Mouse (Mus musculus): ENCODE measurements around the gene Zfp607b.

Gene Zfp607b

GRCm38 (mm10) chr7:27688815-27689612 is at the start of gene Zfp607b:
TSS of gene Zfp607b (plus strand) at chr7:27689340.
- peak; percentile 65 to 91 for DNase-seq (ENCODE audit: low spot score in 2 of 2)

GRCm38 (mm10) chr7:27644471-27644870 is 44.7 kb upstream of the Zfp607b start:
- DNase-seq (ENCODE audit: low spot score in 2 of 2), result no peak

- DNase-seq (ENCODE audit: low spot score in 2 of 2), result no peak
Observed at GRCm38 (mm10) chr7:27646516-27646915, 42.6 kb upstream of the Zfp607b start.

GRCm38 (mm10) chr7:27647281-27648002 is 41.7 kb upstream of the Zfp607b start:
- DNase-seq (ENCODE audit: low spot score in 2 of 2), result no peak

- DNase-seq (ENCODE audit: low spot score in 2 of 2), result no peak
Observed at GRCm38 (mm10) chr7:27649723-27650122, 39.4 kb upstream of the Zfp607b start.

- peak; percentile 47 to 78 for DNase-seq (ENCODE audit: low spot score in 2 of 2)
Observed at GRCm38 (mm10) chr7:27650949-27651348, 38.2 kb upstream of the Zfp607b start.

- DNase-seq (ENCODE audit: low spot score in 2 of 2), result peak in 1 of 2 experiments; percentile 59
Observed at GRCm38 (mm10) chr7:27653681-27654437, 35.3 kb upstream of the Zfp607b start, which contains the start of gene Ttc9b. TSS of gene Ttc9b (plus strand) at chr7:27653915.

- peak in 1 of 2 experiments; percentile 60 for DNase-seq (ENCODE audit: low spot score in 2 of 2)
Observed at GRCm38 (mm10) chr7:27654607-27655276, 34.4 kb upstream of the Zfp607b start.

GRCm38 (mm10) chr7:27655545-27655944 is 33.6 kb upstream of the Zfp607b start:
- no peak for DNase-seq (ENCODE audit: low spot score in 2 of 2)

- no peak for DNase-seq (ENCODE audit: low spot score in 2 of 2)
Observed at GRCm38 (mm10) chr7:27656600-27656999, 32.5 kb upstream of the Zfp607b start.

- DNase-seq (ENCODE audit: low spot score in 2 of 2), result no peak
Observed at GRCm38 (mm10) chr7:27657824-27658395, 31.2 kb upstream of the Zfp607b start.

- DNase-seq (ENCODE audit: low spot score in 2 of 2), result no peak
Observed at GRCm38 (mm10) chr7:27658712-27659663, 30.2 kb upstream of the Zfp607b start.

- DNase-seq (ENCODE audit: low spot score in 2 of 2), result no peak
Observed at GRCm38 (mm10) chr7:27662038-27662437, 27.1 kb upstream of the Zfp607b start.

- DNase-seq (ENCODE audit: low spot score in 2 of 2), result no peak
Observed at GRCm38 (mm10) chr7:27673064-27673574, 16.0 kb upstream of the Zfp607b start.

GRCm38 (mm10) chr7:27673575-27674131 is 15.5 kb upstream of the Zfp607b start:
- DNase-seq (ENCODE audit: low spot score in 2 of 2), result peak in 1 of 2 experiments; percentile 30

- DNase-seq (ENCODE audit: low spot score in 2 of 2), result no peak
Observed at GRCm38 (mm10) chr7:27674195-27674521, 15.0 kb upstream of the Zfp607b start.

- peak; percentile 87 to 93 for DNase-seq (ENCODE audit: low spot score in 2 of 2)
Observed at GRCm38 (mm10) chr7:27674522-27675221, 14.5 kb upstream of the Zfp607b start, which contains the start of gene Map3k10. TSS of gene Map3k10 (minus strand) at chr7:27674598.

GRCm38 (mm10) chr7:27675222-27675612 is 13.9 kb upstream of the Zfp607b start:
- no peak for DNase-seq (ENCODE audit: low spot score in 2 of 2)

GRCm38 (mm10) chr7:27683218-27683617 is 5.9 kb upstream of the Zfp607b start:
- no peak for DNase-seq (ENCODE audit: low spot score in 2 of 2)

All from spleen, postnatal 10 days (tissue).